Mouse (Mus musculus) myocyte (in vitro differentiated cells): ENCODE results near the gene Atox1.

Source experiments
- CEBPB ChIP-seq: IDR thresholded peaks from 2 replicates; pipeline ENCODE4 v1.6.1; 2011; ENCODE audit warnings: mild to moderate bottlenecking, moderate library complexity; ENCODE audit not compliant: poor library complexity, insufficient read depth, severe bottlenecking
- E2F4 ChIP-seq: IDR thresholded peaks from one replicate; pipeline ENCODE4 v1.6.1; 2011; ENCODE audit warnings: mild to moderate bottlenecking, control low read depth, moderate library complexity; ENCODE audit not compliant: insufficient read depth
- MAX ChIP-seq: IDR thresholded peaks from one replicate; pipeline ENCODE4 v1.6.1; 2011; ENCODE audit warnings: low read depth, mild to moderate bottlenecking, control low read depth
- MYOD1 ChIP-seq, 3 experiments: IDR thresholded peaks; one replicate each; pipeline ENCODE4 v1.6.1; 2011; ENCODE audit warnings: control low read depth in 2 of 3, low read depth in 2 of 3, mild to moderate bottlenecking in 2 of 3, moderate library complexity in 1 of 3; ENCODE audit not compliant: insufficient read length in 2 of 3, control insufficient read depth in 1 of 3
- MYOG ChIP-seq, 3 experiments: IDR thresholded peaks; one replicate each; pipeline ENCODE4 v1.6.1; 2011; ENCODE audit warnings: control low read depth in 2 of 3, low read depth in 2 of 3, mild to moderate bottlenecking in 2 of 3; ENCODE audit not compliant: insufficient read length in 2 of 3, control insufficient read depth in 1 of 3, insufficient read depth in 1 of 3
- POLR2A ChIP-seq: IDR thresholded peaks from one replicate; pipeline ENCODE4 v1.6.1; 2011; ENCODE audit warnings: low read depth, mild to moderate bottlenecking, control low read depth, moderate library complexity; ENCODE audit not compliant: insufficient read length
- POLR2AphosphoS2 ChIP-seq: IDR thresholded peaks from one replicate; pipeline ENCODE4 v1.6.1; 2011; ENCODE audit warnings: low read depth, control low read depth; ENCODE audit not compliant: insufficient read length
- TCF12 ChIP-seq: IDR thresholded peaks from one replicate; pipeline ENCODE4 v1.6.1; 2011; ENCODE audit warnings: mild to moderate bottlenecking, control low read depth; ENCODE audit not compliant: poor library complexity, insufficient read depth, severe bottlenecking
- USF1 ChIP-seq: IDR thresholded peaks from one replicate; pipeline ENCODE4 v1.6.1; 2011; ENCODE audit warnings: low read depth, mild to moderate bottlenecking, control low read depth, moderate library complexity

DNA sequence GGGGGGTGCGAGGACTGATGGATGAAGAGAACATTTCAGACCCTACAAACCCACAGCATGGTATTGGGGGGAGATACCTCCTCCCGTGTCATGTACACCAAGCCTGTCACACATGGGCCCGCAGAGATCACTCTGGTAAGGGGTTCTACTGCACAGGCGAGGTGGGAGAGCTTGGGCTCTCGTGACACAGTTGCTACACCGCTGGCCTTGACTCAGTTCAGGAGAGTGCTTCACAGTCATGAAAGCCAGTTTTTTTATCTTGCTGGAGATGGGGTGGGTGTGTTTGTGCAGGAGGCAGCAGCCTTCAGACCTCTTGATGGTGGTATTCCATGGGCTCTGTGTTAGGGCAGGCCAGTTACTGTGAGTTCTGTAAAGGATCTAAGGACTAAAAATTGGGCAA, 24.9 kb downstream of the Atox1 start:
- TF ChIP-seq POLR2AphosphoS2 (no peak), POLR2A (no peak), MAX (no peak), CEBPB (no peak), TCF12 (no peak), MYOD1 (IDR thresholded peaks at IDR 0.05; ENCODE audit: control insufficient read depth in 1 of 3, insufficient read length in 2 of 3, low read depth in 2 of 3) (no peak), E2F4 (no peak), USF1 (no peak), MYOG (IDR thresholded peaks at IDR 0.05; ENCODE audit: control insufficient read depth in 1 of 3, insufficient read depth in 1 of 3, insufficient read length in 2 of 3, low read depth in 2 of 3) (no peak)
